Mouse (Mus musculus) megakaryocyte, embryonic 14.5 days (primary cell): ENCODE measurements at regions not wholly inside any gene's neighbourhood (a gene's known extent, or its start where the extent isn't known, plus 50 kb on each side); places are given as distances from the start of the nearest gene placed in this dataset.

ENCODE experiments used
- FLI1 ChIP-seq: IDR thresholded peaks from 2 replicates; pipeline ENCODE4 v1.6.1; 2012; ENCODE audit warnings: low read length, inconsistent platforms, mixed read lengths
- GATA1 ChIP-seq: IDR thresholded peaks from 3 replicates; pipeline ENCODE4 v1.6.1; 2012; ENCODE audit warnings: mixed read lengths, low read length, inconsistent platforms, borderline replicate concordance

- no peak for TF ChIP-seq FLI1
- TF ChIP-seq GATA1: no peak
Observed at GRCm38 (mm10) chr16:93422221-93422620, 181.6 kb downstream of the Setd4 start.
